Mouse (Mus musculus) midbrain, embryonic 12.5 days (tissue): ENCODE results near the gene Kpna2. TPM values are rescaled to one million over a fixed set of nuclear protein-coding genes. Genes with fewer than 3 reads are reported as not detected.
"Not testable (repeated sequence)": the region's sequence is repeated elsewhere in the genome, so short reads cannot be mapped to it uniquely, and the experiment has no call there.

ENCODE experiments used
- ATAC-seq: fragments of 200-750 bp; cut with Nextera tagmentation; 2 replicates; pipeline ENCODE4 v1.8.0; 2017; ENCODE audit warnings: low read depth, moderate TSS enrichment, moderate library complexity; ENCODE audit not compliant: low FRiP score
- H3K27ac ChIP-seq: fragments of 300-500 bp; sonication (generic); replicated peaks from 2 replicates; pipeline ENCODE4 v1.5.1; 2016; ENCODE audit warnings: mild to moderate bottlenecking
- H3K27me3 ChIP-seq: fragments of 300-500 bp; sonication (generic); 2 replicates; pipeline ENCODE4 v1.6.1; 2016; ENCODE audit warnings: mild to moderate bottlenecking
- H3K36me3 ChIP-seq: fragments of 300-500 bp; sonication (generic); 2 replicates; pipeline ENCODE4 v1.6.1; 2016
- H3K4me1 ChIP-seq: fragments of 300-500 bp; sonication (generic); 2 replicates; pipeline ENCODE4 v1.6.1; 2016
- H3K4me2 ChIP-seq: fragments of 300-500 bp; sonication (generic); replicated peaks from 2 replicates; pipeline ENCODE4 v1.6.1; 2016; ENCODE audit warnings: mild to moderate bottlenecking, moderate library complexity
- H3K4me3 ChIP-seq: fragments of 300-500 bp; sonication (generic); 2 replicates; pipeline ENCODE4 v1.5.1; 2016; ENCODE audit warnings: mild to moderate bottlenecking
- H3K9ac ChIP-seq: fragments of 300-500 bp; sonication (generic); replicated peaks from 2 replicates; pipeline ENCODE4 v1.6.1; 2016; ENCODE audit warnings: mild to moderate bottlenecking, moderate library complexity
- H3K9me3 ChIP-seq: fragments of 300-500 bp; sonication (generic); 2 replicates; pipeline ENCODE4 v1.6.1; 2016; ENCODE audit warnings: mild to moderate bottlenecking
- WGBS: fragments of 180-500 bp; shearing (Covaris S2); methylation state at CpG from one replicate; pipeline ENCODE4 v1.1.7; 2016; 5-methylcytosine and 5-hydroxymethylcytosine counted together
- polyA plus RNA-seq: library from polyadenylated mRNA; unstranded; fragments of >200 nt; fragmentation: Nextera tagmentation; extraction: Ambion mirVana; gene quantifications from 2 replicates; pipeline ENCODE4 v1.2.1, GENCODE M21; 2016

Kpna2 gene
- polyA plus RNA-seq, 1 experiment from 2014 or later: 516 TPM

DNA sequence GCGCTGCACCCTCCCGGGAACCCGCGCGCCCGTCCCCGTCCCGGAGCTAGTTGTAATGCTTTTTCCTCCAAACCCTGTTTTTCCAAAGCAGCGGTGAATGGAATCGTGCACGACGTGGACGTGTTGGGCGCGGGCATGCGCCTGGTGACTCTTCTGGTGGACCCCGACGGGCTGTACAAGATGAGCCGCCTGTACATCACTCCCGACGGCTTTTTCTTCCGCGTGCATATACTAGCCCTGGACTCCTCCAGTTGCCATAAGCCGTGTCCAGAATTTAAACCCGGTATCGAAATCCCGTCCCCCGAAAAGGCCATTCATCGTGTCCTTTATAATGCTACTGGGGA, 28.9 kb upstream of the Kpna2 start:
- H3K27ac ChIP-seq: peak overlapping the region; percentile 81
- peaks cover 20% of the 10 kb centered on the region; the same call in 1 of the 2 replicates for H3K27me3 ChIP-seq
- ATAC-seq: peak; percentile 69
- peak overlapping the region; percentile 61 for H3K4me3 ChIP-seq
- H3K36me3 ChIP-seq: no peaks in the 10 kb centered on the region
- H3K4me1 ChIP-seq: peaks cover 51% of the 10 kb centered on the region
- peak overlapping the region; percentile 65 for H3K9ac ChIP-seq
- WGBS: 3% methylated on average over 29 of the region's 29 CpGs
- H3K9me3 ChIP-seq: no peaks in the 10 kb centered on the region
- H3K4me2 ChIP-seq: peak overlapping the region; percentile 63

DNA sequence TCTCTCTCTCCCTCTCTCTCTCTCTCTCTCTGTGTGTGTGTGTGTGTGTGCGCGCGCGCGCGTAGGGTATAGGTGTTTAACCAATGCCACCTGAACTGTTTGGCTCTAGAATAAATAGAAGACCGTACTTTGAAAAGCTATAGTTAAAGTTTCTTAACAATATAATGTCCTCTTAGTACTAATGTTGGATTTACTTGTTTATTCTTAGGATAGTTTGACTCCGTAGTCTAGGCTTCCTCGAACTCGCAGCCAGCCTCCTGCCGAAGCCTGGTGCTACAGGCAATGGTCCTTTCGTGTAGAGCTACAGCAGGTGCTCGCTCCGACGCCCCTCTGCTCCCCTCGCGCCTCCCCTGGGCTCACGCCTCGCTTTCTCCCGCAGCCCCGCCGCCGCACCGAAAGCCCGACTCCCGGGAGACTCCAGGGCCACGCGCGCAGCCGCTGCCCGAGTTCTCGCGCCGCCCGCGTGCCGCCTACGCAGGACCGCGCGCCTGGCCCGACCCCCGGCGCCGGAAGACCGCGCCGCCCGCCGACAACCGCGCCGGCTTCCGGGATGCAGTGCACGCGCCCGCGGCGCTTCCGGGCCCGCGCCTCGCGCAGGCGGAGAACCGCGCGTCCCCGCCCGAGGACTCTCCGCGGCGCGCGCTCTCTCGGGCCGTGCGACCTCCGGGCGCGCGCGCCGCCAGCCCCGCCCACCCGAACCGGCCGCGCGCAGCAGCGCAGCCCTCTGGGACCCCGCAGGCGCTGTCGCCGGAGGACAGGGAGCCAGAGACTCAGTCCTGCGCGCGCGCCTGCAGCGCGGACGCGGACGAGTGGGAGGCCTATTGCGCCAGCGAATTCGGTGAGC, 28.3 kb upstream of the Kpna2 start:
- no peaks in the 10 kb centered on the region for H3K9me3 ChIP-seq
- peaks cover 49% of the 10 kb centered on the region for H3K4me1 ChIP-seq
- WGBS: 1% methylated on average over 101 of the region's 107 CpGs
- peak overlapping the region; percentile 65 for H3K9ac ChIP-seq
- peak overlapping the region; percentile 81 for H3K27ac ChIP-seq
- peak overlapping the region; percentile 61 for H3K4me3 ChIP-seq
- peaks cover 25% of the 10 kb centered on the region; the same call in 1 of the 2 replicates for H3K27me3 ChIP-seq
- ATAC-seq: peak; percentile 93
- no peaks in the 10 kb centered on the region for H3K36me3 ChIP-seq
- peak overlapping the region; percentile 63 for H3K4me2 ChIP-seq

DNA sequence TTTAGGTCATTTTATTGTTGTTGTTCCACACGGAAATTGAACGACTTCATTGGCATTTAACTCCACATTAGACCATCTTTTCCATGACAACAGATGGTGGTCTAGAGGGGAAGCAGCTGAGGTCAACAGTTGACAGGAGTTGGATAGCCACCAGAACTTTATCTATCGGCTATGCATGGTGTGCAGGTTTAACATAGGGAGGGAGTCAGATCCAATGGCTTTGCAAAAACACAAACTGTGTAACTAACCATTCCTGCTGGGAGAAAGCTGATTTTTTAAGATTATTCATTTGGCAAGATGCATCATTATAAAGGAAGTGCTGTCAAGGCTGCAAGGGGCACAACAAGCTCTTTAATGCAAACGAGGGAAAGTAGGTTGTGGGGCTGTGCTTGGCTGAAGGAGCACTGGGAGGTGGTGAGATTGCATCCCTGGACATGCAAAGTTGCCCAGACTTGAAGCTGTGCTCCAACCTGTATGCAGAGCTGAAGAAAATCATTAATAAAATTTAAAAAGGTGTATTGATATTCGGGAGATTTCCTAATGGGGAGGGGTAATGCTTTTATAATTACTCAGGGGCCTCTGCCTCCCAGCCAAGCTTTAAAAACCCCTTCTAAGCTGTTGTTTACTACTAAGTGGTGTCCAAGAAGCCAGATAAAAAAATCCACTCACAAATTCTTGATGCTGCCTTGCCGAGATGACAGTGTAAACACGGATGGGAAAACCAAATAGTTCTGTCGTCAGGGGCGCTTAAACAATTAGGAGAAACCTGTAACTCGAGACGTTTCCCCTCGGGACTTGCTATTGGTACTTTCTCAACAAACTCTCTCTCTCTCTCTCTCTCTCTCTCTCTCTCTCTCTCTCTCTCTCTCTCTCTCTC, 27.5 kb upstream of the Kpna2 start:
- H3K4me1 ChIP-seq: peaks cover 40% of the 10 kb centered on the region
- no peak overlapping the region for H3K27ac ChIP-seq
- ATAC-seq: no peak
- H3K4me2 ChIP-seq: peak overlapping the region; percentile 91
- H3K9ac ChIP-seq: peak overlapping the region; percentile 65; the same call in 1 of the 2 replicates
- peak overlapping the region; percentile 61 for H3K4me3 ChIP-seq
- peaks cover 25% of the 10 kb centered on the region; the same call in 1 of the 2 replicates for H3K27me3 ChIP-seq
- H3K36me3 ChIP-seq: no peaks in the 10 kb centered on the region
- no peaks in the 10 kb centered on the region for H3K9me3 ChIP-seq
- WGBS: 13% methylated on average over 12 of the region's 12 CpGs

DNA sequence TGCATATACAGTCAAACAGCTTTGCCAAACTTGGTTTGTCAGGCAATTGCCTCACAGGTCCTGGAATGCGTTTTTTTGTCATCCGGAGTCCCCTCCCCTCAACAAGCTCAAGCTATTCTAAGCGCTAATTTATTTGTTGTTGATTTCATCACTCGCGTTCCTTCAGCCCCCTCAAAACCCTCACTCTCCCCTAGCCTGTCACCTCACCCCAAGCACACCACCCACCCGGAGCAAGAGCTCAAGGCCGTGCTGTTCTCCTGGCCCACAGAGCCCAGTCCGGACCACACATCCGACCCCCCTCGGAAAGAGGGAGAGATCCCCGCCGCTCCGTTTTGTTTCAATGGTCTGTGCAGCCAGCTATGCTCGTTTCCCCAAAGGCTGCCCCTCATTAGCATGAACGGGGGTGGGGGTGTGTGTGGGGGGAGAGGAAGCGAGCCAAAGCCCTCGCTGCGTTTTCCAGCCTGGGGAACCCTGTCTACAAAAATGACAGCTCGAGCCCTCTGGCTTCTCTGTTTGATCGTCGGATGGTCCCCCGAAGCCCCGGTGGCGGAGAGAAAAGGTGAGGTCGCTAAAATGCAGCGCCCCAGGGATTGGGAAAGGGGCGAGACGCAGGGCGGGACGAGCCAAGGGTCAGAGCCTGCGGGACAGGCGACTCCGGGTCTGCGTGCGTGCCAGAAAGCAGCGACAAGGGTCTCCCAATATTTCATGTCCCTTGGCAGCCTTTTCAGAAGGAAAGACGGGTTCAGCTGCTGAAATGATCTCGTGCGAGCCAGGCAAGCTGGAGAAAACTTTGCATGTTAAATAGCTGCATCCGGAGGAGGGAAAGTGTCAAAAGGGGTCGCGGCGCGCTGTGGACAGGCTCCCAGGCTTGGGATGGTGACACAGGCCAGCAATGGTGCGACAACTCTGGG, 26.3 kb upstream of the Kpna2 start, which contains the start of gene 1810010H24Rik:
Gene 1810010H24Rik, plus strand, starts transcription at position 271 of the 911 bp plus-strand sequence.
- Histone ChIP-seq H3K27ac (peak within 1 kb of the TSS; percentile 42), H3K9me3 (no peaks in the 10 kb centered on the region), H3K4me3 (peak within 1 kb of the TSS; percentile 50), H3K4me2 (peak within 1 kb of the TSS; percentile 91), H3K4me1 (peaks cover 35% of the 10 kb centered on the region), H3K27me3 (peaks cover 25% of the 10 kb centered on the region; the same call in 1 of the 2 replicates), H3K36me3 (no peaks in the 10 kb centered on the region), H3K9ac (peak within 1 kb of the TSS; percentile 69)
- ATAC-seq: 0 out of 2 replicates have a peak, but pooled peaks have one; percentile 28
- WGBS: under 1% methylated on average over 45 of the region's 45 CpGs

DNA sequence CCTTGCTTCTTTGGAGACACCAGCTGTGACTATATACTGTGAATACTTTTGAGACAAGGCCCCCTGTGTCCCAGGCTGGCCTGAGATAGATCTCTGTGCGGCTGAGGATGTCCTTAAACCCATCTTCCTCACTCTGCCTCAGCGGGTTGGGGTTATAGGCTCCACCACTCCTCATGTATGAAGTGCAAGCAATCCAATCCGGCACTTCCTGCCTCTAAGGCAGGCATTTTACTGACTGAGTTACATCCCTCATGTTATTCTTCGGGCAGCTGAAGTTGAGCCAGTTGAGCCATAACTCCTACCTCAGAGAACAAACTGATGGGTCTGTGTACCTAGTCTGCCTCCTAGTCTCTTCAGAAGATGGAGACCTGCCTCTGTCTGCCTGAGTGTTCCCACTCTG, 25.1 kb upstream of the Kpna2 start:
- H3K36me3 ChIP-seq: no peaks in the 10 kb centered on the region
- peak overlapping the region; percentile 91 for H3K4me2 ChIP-seq
- H3K4me3 ChIP-seq: peak overlapping the region; percentile 50; the same call in 1 of the 2 replicates
- H3K4me1 ChIP-seq: peaks cover 35% of the 10 kb centered on the region
- no peaks in the 10 kb centered on the region for H3K9me3 ChIP-seq
- no peak overlapping the region for H3K9ac ChIP-seq
- no peak overlapping the region for H3K27ac ChIP-seq
- WGBS: 62% methylated on average over 4 of the region's 4 CpGs
- no peak for ATAC-seq
- H3K27me3 ChIP-seq: peaks cover 23% of the 10 kb centered on the region; the same call in 1 of the 2 replicates

DNA sequence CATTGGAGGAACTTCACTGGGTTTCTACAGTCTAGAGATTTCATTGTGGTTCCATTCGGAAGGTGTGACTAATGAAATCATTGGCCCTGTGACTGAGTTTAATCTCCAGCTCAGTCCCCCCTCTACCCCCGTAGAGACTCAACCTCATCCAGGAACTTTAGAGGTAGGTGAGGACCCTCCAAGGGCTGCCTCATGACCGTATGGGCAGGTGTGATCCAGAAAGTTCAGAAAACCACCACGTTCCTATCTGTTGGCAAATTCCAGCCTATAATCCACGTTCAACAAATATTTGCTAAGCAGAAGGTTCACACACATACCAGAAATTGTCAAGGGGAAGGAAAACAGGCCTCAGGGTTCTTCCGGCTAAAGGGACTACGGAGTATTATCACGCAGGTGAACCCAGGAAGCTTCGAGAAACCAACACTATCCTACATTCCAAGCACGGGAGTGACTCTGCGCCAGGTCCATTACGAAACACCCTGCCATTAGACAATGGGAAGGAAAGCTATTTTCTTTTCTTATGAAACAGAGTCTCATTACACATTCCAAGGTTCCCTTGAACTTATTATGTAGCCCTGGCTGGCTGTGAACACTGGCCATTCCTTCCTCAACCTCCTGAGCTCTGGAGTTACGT, 22.8 kb upstream of the Kpna2 start:
- Histone ChIP-seq H3K4me1 (peaks cover 27% of the 10 kb centered on the region), H3K27me3 (peaks cover 22% of the 10 kb centered on the region; the same call in 1 of the 2 replicates), H3K4me3 (no peak overlapping the region), H3K36me3 (no peaks in the 10 kb centered on the region), H3K9ac (no peak overlapping the region), H3K4me2 (no peak overlapping the region), H3K9me3 (no peaks in the 10 kb centered on the region), H3K27ac (no peak overlapping the region)
- no peak for ATAC-seq
- WGBS: 88% methylated on average over 13 of the region's 13 CpGs

DNA sequence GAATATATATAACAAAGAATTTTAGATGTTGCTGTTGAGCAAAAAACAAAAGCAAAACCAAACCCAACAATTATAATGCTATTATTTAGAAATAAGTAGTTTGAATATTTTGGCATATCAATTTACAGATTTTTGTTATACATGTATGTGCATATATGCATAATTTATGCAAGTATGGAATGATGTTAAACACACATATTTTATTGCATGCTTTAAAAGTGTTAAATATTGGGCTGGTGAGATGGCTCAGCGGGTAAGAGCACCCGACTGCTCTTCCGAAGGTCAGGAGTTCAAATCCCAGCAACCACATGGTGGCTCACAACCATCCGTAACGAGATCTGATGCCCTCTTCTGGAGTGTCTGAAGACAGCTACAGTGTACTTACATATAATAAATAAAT, 20.4 kb upstream of the Kpna2 start:
- H3K27me3 ChIP-seq: 0 out of 2 replicates have a peak, but pooled peaks cover 11% of the 10 kb centered on the region
- H3K36me3 ChIP-seq, ATAC-seq, H3K4me2 ChIP-seq, H3K9me3 ChIP-seq, H3K9ac ChIP-seq, H3K4me3 ChIP-seq, H3K4me1 ChIP-seq, H3K27ac ChIP-seq: not testable (repeated sequence)
- 93% methylated on average over 5 of the region's 5 CpGs for WGBS

DNA sequence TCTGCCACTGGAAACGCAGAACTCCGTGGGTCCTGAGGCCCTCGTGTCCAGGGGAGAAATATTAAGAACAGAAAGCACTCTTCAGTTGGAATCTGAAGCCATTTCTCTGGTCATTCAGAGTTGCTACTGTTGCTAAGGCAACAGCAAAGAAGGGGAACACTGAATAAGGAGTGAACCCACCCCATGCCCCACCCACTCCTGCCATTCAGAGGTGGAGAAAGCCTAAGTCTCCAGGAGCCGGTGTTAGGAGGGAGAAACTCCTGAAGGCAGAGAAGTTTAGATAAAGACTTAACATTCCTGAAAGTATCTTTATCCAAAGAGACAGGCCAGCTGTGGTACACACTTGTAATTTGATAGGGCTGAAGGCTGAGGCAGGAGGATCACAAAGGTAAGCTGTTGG, 20.0 kb upstream of the Kpna2 start:
- Histone ChIP-seq H3K36me3 (no peaks in the 10 kb centered on the region), H3K4me1 (0 out of 2 replicates have a peak, but pooled peaks cover 1% of the 10 kb centered on the region), H3K27me3 (0 out of 2 replicates have a peak, but pooled peaks cover 7% of the 10 kb centered on the region), H3K4me3 (no peak overlapping the region), H3K9ac (no peak overlapping the region), H3K27ac (no peak overlapping the region), H3K4me2 (no peak overlapping the region), H3K9me3 (no peaks in the 10 kb centered on the region)
- no peak for ATAC-seq
- 39% methylated on average over 4 of the region's 4 CpGs for WGBS

DNA sequence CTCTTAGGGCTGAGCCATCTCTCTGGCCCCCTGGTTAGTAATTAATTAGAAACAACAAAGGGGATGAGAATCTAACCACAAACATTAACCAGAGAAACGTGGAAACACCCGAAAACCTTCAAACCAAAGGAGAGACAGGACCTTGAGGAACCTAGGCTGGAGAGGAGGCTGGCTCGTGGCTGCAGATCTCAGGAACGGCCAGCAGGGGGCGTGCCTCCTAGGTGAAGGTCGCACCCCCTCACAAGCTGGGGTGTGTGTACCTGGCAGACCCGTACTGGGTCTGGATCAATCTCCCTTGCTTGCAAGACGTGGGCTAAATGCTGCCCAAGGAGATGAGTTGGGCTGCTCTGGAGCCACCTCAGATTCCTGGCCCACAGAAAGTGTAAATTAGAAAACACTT, 19.3 kb upstream of the Kpna2 start:
- Histone ChIP-seq H3K27me3 (0 out of 2 replicates have a peak, but pooled peaks cover 6% of the 10 kb centered on the region), H3K4me3 (no peak overlapping the region), H3K36me3 (no peaks in the 10 kb centered on the region), H3K9ac (no peak overlapping the region), H3K4me2 (no peak overlapping the region), H3K27ac (no peak overlapping the region), H3K4me1 (no peaks in the 10 kb centered on the region), H3K9me3 (no peaks in the 10 kb centered on the region)
- WGBS: 31% methylated on average over 8 of the region's 8 CpGs
- no peak for ATAC-seq

DNA sequence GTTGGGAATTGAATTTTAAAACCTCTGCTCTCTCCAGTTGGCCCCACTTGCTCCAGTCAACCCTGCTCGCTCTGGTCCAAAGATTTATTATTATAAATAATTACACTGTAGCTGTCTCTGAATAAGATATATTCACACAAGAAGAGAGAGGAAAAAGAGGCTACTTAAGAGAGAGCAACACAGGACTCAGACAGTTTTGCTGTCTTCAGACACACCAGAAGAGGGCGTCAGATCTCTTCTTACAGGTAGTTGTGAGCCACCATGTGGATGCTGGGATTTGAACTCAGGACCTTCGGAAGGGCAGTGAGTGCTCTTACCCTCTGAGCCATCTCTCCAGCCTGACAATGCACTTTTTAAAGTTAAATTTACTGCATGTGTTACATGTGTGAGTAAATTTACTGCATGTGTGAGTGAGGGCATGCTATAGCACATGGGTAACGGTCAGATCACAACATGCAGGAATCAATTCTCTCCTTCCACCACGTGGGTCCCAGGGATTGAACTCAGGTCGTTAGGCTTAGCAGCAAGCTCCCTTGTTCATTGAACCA, 18.1 kb upstream of the Kpna2 start:
- 57% methylated on average over 6 of the region's 6 CpGs for WGBS
- ATAC-seq: no peak
- Histone ChIP-seq H3K27ac (no peak overlapping the region), H3K9me3 (no peaks in the 10 kb centered on the region), H3K9ac (no peak overlapping the region), H3K4me1 (no peaks in the 10 kb centered on the region), H3K4me3 (no peak overlapping the region), H3K27me3 (no peaks in the 10 kb centered on the region), H3K36me3 (no peaks in the 10 kb centered on the region), H3K4me2 (no peak overlapping the region)
